Mouse (Mus musculus): ENCODE results near the gene Armh1. TPM values are rescaled to one million over a fixed set of nuclear protein-coding genes. Genes with fewer than 3 reads are reported as not detected.
"Not testable (repeated sequence)": the region's sequence is repeated elsewhere in the genome, so short reads cannot be mapped to it uniquely, and the experiment has no call there.

Armh1 gene
- total RNA-seq, 2 experiments from 2014 or later = 2.0 to 2.3 TPM

GRCm38 (mm10) chr4:117224122-117224521 lies 27.8 kb downstream of the Armh1 start:
- DNase-seq (ENCODE audit: low spot score in 2 of 2) = no peak

- no peak for DNase-seq (ENCODE audit: low spot score in 2 of 2)
Observed at GRCm38 (mm10) chr4:117223001-117223400, 28.9 kb downstream of the Armh1 start.

GRCm38 (mm10) chr4:117221836-117222235 lies 30.1 kb downstream of the Armh1 start:
- no peak for DNase-seq (ENCODE audit: low spot score in 2 of 2)

- no peak for DNase-seq (ENCODE audit: low spot score in 2 of 2)
Observed at GRCm38 (mm10) chr4:117220741-117221515, 31.0 kb downstream of the Armh1 start.

- no peak for DNase-seq (ENCODE audit: low spot score in 2 of 2)
Observed at GRCm38 (mm10) chr4:117218517-117219219, 33.3 kb downstream of the Armh1 start.

GRCm38 (mm10) chr4:117217029-117217428 lies 34.9 kb downstream of the Armh1 start:
- DNase-seq (ENCODE audit: low spot score in 2 of 2) = no peak

GRCm38 (mm10) chr4:117214250-117214649 lies 37.7 kb downstream of the Armh1 start:
- DNase-seq (ENCODE audit: low spot score in 2 of 2) = no peak

- peak; percentile 50 to 74 for DNase-seq (ENCODE audit: low spot score in 2 of 2)
Observed at GRCm38 (mm10) chr4:117210147-117211074, 41.5 kb downstream of the Armh1 start.

GRCm38 (mm10) chr4:117209592-117209991 lies 42.3 kb downstream of the Armh1 start:
- DNase-seq (ENCODE audit: low spot score in 2 of 2) = no peak

GRCm38 (mm10) chr4:117202992-117203354 lies 49.0 kb downstream of the Armh1 start:
- DNase-seq (ENCODE audit: low spot score in 2 of 2) = no peak

- no peak for DNase-seq (ENCODE audit: low spot score in 2 of 2)
Observed at GRCm38 (mm10) chr4:117202046-117202991, 49.6 kb downstream of the Armh1 start.

- no peak for DNase-seq (ENCODE audit: low spot score in 2 of 2)
Observed at GRCm38 (mm10) chr4:117191804-117192203, 60.1 kb downstream of the Armh1 start.

- no peak for DNase-seq (ENCODE audit: low spot score in 2 of 2)
Observed at GRCm38 (mm10) chr4:117190660-117191059, 61.3 kb downstream of the Armh1 start.

GRCm38 (mm10) chr4:117189856-117190543 lies 61.9 kb downstream of the Armh1 start:
- no peak for DNase-seq (ENCODE audit: low spot score in 2 of 2)

GRCm38 (mm10) chr4:117189382-117189855 lies 62.5 kb downstream of the Armh1 start:
- peak; percentile 23 to 70 for DNase-seq (ENCODE audit: low spot score in 2 of 2)

- no peak for DNase-seq (ENCODE audit: low spot score in 2 of 2)
Observed at GRCm38 (mm10) chr4:117188969-117189368, 63.0 kb downstream of the Armh1 start.

GRCm38 (mm10) chr4:117182759-117183096 lies 69.2 kb downstream of the Armh1 start:
- DNase-seq (ENCODE audit: low spot score in 2 of 2) = not testable (repeated sequence)

GRCm38 (mm10) chr4:117181863-117182758 lies 69.8 kb downstream of the Armh1 start, which contains the start of gene Kif2c:
Kif2c (minus strand) TSS chr4:117182639.
- peak; percentile 75 to 79 for DNase-seq (ENCODE audit: low spot score in 2 of 2)

- DNase-seq (ENCODE audit: low spot score in 2 of 2) = no peak
Observed at GRCm38 (mm10) chr4:117169936-117170335, 82.0 kb downstream of the Armh1 start.
